Mouse (Mus musculus) 416B (cell line): ENCODE results near the gene Hnrnpf.
"Not testable (repeated sequence)": the region's sequence is repeated elsewhere in the genome, so short reads cannot be mapped to it uniquely, and the experiment has no call there.

ENCODE experiments used
- DNase-seq: peaks from one replicate; pipeline ENCODE4 v3.0.0; 2011; ENCODE audit warnings: low read depth

Hnrnpf gene

DNA sequence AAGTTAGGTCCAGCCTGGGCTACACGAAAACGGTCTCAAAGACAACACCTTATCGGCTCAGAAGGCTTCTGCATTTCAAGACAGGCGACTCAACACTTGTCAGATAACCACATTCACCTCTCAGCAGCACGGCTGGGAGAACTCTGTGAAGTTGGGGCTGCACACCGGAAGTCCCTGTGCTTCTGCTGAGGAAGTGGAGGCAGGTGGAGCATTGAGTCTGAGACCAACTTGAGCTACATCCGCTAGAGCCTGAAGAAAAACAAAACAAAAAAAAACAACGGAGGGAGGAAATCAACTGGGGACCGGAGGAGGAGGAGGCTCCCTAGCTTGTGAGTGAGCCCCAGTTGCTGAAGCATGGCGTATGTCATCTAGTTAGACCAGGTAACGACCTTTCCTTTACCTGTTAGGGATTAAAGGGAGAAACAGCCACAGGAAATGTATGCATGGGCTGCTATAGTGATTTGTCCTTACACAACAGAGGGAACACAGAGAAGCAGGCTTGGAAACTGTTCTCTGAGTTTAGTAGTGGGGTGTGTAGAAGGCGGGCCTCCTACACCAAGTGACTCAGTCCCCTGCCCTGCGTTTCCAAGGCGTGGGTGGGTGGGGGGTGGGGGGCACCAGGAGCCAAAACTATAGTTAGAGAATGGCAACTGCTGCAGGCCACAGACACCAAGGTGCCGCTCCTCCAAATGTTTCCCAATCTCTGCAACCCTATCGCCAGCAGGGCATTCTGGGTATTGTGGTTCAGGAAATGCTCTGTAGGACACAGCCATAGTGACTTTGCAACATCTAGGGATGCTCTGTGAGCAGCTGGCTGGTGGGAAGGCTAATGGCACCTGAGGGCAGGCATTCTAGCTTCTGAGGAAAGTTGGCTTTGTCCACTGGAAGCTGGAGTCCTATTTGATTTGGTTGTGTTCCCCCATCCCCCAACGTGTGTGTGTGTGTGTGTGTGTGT lies at the start of gene Hnrnpf:
Hnrnpf (plus strand) TSS at position 199 of the 955 bp plus-strand sequence.
- DNase-seq = peak; percentile 79

- DNase-seq = peak; percentile 60
Observed at GRCm38 (mm10) chr6:117851747-117852146, 48.4 kb upstream of the Hnrnpf start.

- peak; percentile 47 for DNase-seq
Observed at GRCm38 (mm10) chr6:117857990-117858389, 42.1 kb upstream of the Hnrnpf start.

GRCm38 (mm10) chr6:117861848-117862247 lies 38.3 kb upstream of the Hnrnpf start, which contains the start of gene Zfp239:
Gene Zfp239, plus strand, starts transcription at chr6:117862100.
- peak; percentile 47 for DNase-seq

DNA sequence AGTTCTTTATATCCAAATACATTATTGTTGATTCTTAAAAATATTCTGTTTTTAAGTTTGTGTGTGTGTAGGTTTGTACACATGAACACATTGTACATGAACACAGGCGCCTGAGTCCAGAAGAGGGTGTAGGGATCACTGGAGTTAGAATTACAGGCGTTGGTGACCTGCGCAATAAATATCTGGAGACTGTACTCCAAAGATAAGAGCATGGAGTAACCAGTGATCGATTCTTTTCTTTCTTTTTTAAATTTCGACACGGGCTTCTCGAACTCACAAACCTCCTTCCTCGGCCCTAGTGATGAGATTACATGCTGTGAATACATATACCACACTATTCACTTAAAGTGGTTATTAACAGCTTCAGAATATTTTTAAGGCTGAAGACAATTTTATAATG lies 37.7 kb upstream of the Hnrnpf start:
- no peak for DNase-seq

DNA sequence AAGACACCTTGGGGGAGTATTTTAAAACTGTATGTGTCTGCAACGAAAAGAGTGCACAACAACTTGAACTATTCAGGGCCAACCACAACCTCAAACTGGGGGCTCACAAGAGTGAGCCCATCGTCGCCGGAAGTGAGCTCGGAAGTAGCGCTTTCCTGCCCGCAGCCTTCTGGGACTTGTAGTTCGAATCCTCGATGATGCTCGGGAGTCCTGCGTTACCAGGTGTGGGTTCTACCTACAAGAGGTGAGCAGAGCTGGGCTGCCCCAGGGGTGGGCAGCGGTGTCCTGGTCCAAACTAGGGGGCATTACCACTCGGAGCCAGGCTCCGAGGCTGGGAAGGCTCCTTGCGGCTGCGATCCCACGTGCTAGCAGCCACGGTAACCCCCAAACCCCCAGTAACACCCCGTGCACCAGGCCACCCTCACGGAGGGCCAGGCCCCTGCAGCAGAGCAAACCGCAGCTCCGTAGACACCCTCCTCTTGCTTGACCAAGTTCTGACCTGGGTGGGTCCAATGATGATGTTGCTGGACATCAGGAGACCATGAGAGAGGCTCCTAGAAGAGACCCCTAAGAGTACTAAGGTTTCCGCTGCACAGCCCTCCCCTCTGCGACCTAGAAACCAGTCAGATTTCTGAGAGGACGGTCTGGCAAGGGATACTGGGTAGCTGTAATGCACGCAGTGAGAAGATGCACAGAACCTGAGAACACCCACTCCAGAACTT lies 37.1 kb upstream of the Hnrnpf start:
- DNase-seq = peak; percentile 83

DNA sequence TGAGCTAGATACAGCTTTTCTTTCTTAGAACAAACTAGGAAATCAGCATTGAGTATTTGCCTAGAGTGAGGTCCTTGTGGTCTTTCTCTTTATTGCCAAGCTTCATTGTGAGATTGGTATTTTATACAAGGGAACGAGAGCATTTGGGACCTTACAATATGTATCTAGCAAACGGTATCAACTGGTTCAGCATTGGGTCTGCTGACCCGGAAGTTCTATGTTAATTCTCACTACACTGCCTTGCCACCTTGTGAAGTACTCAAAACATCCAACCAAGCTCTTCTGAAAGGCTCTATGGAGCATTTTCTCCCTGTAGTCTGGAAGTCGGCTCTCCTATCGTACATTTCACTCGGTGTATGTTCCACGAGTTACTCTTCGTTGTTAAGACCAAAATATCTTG lies 36.4 kb upstream of the Hnrnpf start:
- DNase-seq = no peak

DNA sequence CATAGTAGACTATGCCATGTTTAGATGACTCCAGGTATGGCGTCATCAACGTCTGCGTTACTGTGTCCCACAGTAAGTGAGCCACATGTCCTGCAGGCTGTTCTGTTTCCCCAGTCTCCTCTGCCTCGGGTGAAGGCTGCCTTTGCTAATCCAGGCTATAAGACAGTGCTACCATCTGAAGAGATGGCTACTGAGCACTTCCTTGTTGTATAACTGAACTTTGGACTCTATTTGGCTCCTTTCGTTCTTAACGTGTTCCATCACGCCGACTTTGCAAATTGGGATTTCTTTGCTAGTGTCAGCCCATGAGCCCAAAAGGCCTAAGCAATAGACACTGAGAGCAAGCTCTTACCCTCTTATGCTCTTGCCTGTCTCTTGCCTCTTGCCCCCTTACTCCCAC lies 31.9 kb upstream of the Hnrnpf start:
- no peak for DNase-seq

- DNase-seq = no peak
Observed at GRCm38 (mm10) chr6:117871034-117871433, 29.1 kb upstream of the Hnrnpf start.

DNA sequence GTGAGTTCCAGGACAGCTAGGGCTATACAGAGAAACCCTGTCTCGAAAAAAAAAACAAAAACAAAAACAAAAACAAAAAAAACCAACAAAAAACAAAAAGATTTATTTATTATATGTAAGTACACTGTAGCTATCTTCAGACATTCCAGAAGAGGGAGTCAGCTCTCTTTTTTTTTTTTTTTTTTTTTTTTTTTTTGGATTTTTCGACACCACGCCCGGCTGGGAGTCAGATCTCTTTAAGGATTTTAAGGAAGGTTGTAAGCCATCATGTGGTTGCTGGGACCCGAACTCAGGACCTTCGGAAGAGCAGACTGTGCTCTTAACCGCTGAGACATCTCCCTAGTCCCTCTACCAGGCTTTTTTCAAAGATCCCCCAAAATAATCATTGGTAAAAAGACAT lies 26.7 kb upstream of the Hnrnpf start:
- not testable (repeated sequence) for DNase-seq

DNA sequence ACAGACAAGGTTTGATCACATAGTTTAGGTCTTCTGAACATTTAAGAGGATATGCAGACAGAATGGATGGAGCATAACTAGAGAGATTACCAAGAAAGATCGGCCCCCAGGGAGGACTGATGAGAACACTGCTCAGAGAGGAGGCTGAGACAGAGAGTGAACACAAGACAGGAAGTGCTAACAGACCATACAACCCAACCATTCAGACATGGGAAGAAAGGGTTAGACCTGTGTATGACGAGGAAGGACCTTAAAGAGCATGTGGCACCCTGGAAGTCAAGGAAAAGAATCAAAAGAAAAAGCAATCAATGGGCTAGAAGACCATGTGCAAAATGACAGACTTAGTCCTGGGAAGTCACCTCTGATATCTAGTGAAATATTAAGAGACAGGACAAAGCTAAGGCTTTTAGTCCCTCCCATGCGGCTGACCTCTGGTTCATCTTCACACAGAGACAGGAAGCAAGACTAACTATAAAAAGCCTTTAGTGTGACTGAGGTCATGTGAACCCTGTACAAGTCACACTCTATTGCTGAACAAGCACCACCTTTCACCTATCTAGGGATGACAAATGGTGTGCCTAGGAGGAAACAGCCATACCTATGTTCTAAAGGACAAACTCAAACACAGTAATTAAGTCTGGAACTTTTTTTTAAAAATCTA lies 25.4 kb upstream of the Hnrnpf start:
- DNase-seq = no peak

DNA sequence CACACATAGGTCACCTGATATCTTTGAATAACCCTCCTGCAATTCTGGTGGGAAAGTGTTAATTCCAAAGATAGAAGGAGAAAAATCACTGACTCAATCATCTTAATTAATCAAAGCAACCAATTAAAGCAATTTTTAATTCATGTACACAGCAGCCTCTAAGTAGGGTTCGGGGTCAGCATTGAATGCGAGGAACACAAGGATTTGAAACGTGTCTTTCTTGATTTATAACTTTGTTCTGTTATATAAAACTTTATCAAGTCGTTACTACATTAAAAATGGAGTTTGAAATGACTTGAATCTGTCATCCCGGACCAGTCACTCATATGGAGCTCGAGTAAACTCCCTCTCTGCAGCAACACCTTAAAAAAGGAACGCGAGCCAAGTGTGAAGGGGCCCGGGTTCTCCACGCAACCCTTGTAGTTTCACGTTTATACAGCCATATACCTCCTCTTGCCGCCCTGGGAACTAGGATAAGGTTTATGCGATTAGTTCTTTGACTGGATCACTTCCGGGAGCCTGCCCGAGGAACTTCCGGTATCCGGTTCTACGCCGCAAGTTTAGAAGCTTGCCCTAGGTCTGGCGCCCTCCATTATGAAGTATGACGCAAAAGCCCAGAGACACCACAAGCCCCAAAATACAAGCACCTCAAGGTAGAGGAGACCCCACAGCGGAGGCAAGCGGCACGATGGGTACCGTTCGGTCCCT lies 21.3 kb upstream of the Hnrnpf start:
- DNase-seq = peak; percentile 98

DNA sequence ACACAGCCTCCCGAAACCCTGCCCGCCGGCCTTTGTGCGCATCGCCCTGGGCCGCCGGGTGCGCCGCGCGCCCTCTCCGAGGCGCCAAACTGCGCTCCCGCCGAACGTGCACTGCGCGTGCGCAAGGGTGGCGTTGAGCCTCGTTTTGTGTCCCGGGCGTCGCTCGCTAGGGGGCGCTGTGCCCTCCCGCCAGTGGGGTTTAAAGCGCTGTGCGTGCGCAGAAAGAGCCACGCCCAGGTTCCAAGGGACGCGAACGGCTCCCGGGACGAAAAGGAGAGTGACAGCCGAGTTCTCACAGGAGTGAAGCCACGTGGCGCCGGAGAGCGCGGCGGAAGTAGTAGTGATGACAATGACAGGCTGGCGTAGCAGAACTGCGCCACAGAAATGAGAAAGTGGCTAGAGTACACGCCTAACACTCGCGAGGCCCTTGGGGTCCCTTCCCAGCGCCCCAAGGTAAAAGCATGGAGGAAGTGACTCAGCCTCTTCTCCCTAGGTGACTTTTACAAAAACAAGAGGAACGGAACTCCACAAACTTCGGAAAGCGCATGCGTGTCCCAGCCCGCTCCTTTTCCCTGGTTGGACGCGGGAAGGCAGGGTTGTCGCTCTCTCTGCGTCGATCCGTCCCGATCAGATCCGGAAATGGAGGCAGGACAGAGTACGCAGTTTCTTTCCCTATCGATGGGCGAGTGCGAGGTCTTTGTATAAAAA lies 20.6 kb upstream of the Hnrnpf start:
- DNase-seq = peak; percentile 99

- DNase-seq = no peak
Observed at GRCm38 (mm10) chr6:117880394-117880838, 19.7 kb upstream of the Hnrnpf start.

DNA sequence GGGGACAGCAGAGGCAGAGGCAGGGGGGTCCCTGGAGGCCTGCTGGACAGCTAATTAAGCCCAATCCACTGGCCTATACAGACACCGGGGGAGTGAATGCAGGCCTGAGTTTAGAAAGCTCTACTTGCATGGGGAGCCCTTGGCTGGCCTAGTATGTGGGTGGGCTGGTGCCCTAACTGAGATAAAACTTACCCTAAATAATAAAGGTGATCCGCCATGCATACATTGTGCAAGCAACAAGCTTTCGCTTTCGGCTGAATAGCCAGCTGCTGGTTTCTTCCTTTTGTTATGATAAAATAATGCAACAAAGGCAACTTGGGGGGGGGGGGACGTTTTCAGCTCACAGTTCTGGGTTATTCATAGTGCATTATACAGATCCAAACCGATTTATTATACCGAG lies 18.9 kb upstream of the Hnrnpf start:
- no peak for DNase-seq

DNA sequence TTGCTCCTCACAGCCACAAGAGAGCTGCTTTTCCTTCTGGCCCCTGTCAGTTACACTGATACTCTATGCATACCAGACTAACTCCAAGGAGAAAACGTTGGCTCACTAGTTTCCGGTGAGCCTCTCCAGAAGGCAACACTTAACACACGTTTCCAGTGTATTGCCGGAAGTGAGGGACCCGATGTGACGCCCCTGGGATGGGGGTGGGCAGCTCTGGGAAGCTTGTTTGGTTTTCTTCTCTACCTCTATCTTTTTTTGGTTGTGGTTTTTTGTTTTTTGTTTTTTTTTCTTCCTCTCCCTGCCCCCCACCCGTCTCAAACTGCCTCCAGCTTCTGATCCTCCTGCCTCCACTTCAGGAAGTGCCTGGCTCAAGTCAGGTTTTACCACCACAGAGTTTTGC lies 18.1 kb upstream of the Hnrnpf start:
- DNase-seq = peak; percentile 96

GRCm38 (mm10) chr6:117885943-117886342 lies 14.2 kb upstream of the Hnrnpf start:
- DNase-seq = no peak

- DNase-seq = peak; percentile 32
Observed at GRCm38 (mm10) chr6:117888032-117888431, 12.1 kb upstream of the Hnrnpf start.

GRCm38 (mm10) chr6:117888642-117889096 lies 11.5 kb upstream of the Hnrnpf start:
- peak; percentile 21 for DNase-seq

GRCm38 (mm10) chr6:117890257-117890656 lies 9.9 kb upstream of the Hnrnpf start:
- no peak for DNase-seq
